Mouse (Mus musculus) testis, adult 2 months (tissue): ENCODE measurements around the gene 2200002D01Rik. TPM values are rescaled to one million over a fixed set of nuclear protein-coding genes. Genes with fewer than 3 reads are reported as not detected.
"Not testable (repeated sequence)": the region's sequence is repeated elsewhere in the genome, so short reads cannot be mapped to it uniquely, and the experiment has no call there.

Experiments
- H3K27ac ChIP-seq: fragments of 200-500 bp; 2 replicates; pipeline ENCODE4 v1.5.1; 2012; ENCODE audit warnings: low read depth, low read length; ENCODE audit not compliant: control insufficient read depth, insufficient read depth
- H3K27me3 ChIP-seq: fragments of 200-500 bp; 2 replicates; pipeline ENCODE4 v1.6.1; 2012; ENCODE audit warnings: mild to moderate bottlenecking, low read length, moderate library complexity; ENCODE audit not compliant: control insufficient read depth, insufficient read depth
- H3K36me3 ChIP-seq: fragments of 200-500 bp; 2 replicates; pipeline ENCODE4 v1.6.1; 2012; ENCODE audit warnings: mild to moderate bottlenecking, low read length; ENCODE audit not compliant: control insufficient read depth, insufficient read depth
- H3K4me1 ChIP-seq: fragments of 200-500 bp; 2 replicates; pipeline ENCODE4 v1.6.1; 2012; ENCODE audit warnings: low read length; ENCODE audit not compliant: control insufficient read depth, insufficient read depth
- H3K4me3 ChIP-seq: fragments of 200-500 bp; 2 replicates; pipeline ENCODE4 v1.5.1; 2012; ENCODE audit warnings: low read depth, mild to moderate bottlenecking, low read length, moderate library complexity, mixed read lengths; ENCODE audit not compliant: control insufficient read depth
- CTCF ChIP-seq: fragments of 200-500 bp; IDR thresholded peaks from 2 replicates; pipeline ENCODE4 v1.5.1; 2012; ENCODE audit warnings: low read depth, mild to moderate bottlenecking, inconsistent platforms, low read length, moderate library complexity; ENCODE audit not compliant: control insufficient read depth, insufficient read depth, insufficient replicate concordance
- POLR2A ChIP-seq: fragments of 200-500 bp; IDR thresholded peaks from 2 replicates; pipeline ENCODE4 v1.6.1; 2012; ENCODE audit warnings: low read depth, mild to moderate bottlenecking, inconsistent platforms, low read length, moderate library complexity; ENCODE audit not compliant: control insufficient read depth
- polyA plus RNA-seq: library from polyadenylated mRNA; depleted of rRNA; stranded (reverse); fragments of >200 nt; gene quantifications from 2 replicates; pipeline ENCODE4 v1.2.3, GENCODE M21; 2012

2200002D01Rik gene
- polyA plus RNA-seq, 1 experiment = 0.15 TPM

- Histone ChIP-seq H3K36me3 (no peaks in the 10 kb centered on the region), H3K27me3 (no peaks in the 10 kb centered on the region), H3K4me3 (no peak overlapping the region), H3K4me1 (peaks cover 16% of the 10 kb centered on the region), H3K27ac (no peak overlapping the region)
- no peak for TF ChIP-seq POLR2A
- no peak for TF ChIP-seq CTCF
Observed at GRCm38 (mm10) chr7:29246619-29247313, 1.5 kb downstream of the 2200002D01Rik start.

- Histone ChIP-seq H3K4me3 (no peak overlapping the region), H3K27ac (no peak overlapping the region), H3K4me1 (peaks cover 16% of the 10 kb centered on the region), H3K36me3 (no peaks in the 10 kb centered on the region), H3K27me3 (no peaks in the 10 kb centered on the region)
- no peak for TF ChIP-seq CTCF
- TF ChIP-seq POLR2A = no peak
Observed at GRCm38 (mm10) chr7:29246015-29246414, 2.3 kb downstream of the 2200002D01Rik start.

- Histone ChIP-seq H3K27ac (no peak overlapping the region), H3K36me3 (no peaks in the 10 kb centered on the region), H3K27me3 (no peaks in the 10 kb centered on the region), H3K4me3 (no peak overlapping the region), H3K4me1 (peaks cover 16% of the 10 kb centered on the region)
- TF ChIP-seq POLR2A = no peak
- TF ChIP-seq CTCF = peak; percentile 53; the same call in 1 of the 2 replicates
Observed at GRCm38 (mm10) chr7:29244732-29245416, 3.4 kb downstream of the 2200002D01Rik start.

DNA sequence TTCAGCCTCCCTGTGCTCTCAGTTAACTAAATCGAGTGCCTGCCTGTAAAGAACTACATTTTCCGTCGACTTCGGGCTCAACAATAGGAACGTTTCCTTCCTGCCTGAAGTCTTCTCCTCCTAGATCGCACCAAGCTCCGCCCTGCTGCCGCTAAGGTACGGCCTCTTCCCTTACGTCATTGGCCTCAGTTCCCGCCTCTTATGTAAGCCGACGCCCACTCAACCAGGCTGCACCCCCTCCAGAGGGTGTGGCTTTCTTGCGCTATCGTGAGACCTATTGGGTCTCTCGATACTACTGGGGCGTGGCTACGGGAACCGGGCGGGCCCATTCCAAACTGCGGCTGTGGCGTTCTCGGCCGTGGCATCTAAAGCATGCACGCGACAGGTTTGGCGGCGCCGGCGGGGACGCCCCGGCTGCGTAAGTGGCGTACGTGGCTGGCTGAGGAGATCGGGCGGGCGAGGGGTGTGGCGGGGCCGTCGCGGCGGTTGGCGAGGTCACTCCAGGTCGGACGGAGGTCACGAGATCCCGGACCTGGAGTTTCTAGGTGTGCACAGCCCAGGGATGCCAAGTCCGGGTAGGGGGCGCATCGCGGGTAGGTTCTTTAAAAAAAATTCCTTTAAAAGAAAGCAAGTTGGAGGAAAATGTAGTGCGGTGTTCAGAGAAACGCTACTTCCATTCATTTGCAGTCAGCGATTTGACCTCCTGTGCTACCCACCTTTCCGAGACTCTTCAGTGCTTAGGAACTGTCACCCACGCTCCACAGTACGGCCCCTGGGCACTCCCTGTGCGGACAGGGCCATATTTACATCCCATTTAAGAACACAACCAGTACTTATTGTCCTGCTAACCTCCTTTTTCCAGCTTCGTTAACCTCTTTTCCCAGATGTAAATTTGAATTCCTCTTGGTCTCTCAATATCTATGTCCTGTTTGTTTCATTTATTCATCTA is 10.0 kb downstream of the 2200002D01Rik start, which contains the start of gene Yif1b:
Gene Yif1b (plus strand): TSS at position 311 of the 949 bp plus-strand sequence.
- TF ChIP-seq POLR2A (peak; percentile 77), CTCF (0 out of 2 replicates have a peak, but pooled peaks have one; percentile 6)

DNA sequence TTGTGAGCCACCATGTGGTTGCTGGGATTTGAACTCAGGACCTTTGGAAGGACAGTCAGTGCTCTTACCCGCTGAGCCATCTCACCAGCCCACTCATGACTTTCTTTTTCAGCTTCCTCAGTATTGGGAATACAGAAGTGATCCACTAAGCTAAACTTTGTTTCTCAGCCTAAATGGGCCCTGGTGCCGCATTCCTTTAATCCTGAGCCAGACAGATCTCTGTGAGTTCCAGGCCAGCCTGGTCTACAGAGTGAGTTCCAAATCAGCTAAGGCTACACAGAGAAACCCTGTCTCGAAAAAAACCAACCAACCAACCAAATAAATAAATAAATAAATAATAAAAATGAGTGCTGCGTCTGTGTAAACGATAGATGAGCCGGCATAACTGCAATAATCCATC is 10.7 kb downstream of the 2200002D01Rik start:
- not testable (repeated sequence) for H3K36me3 ChIP-seq, H3K27me3 ChIP-seq, H3K4me1 ChIP-seq
- peak overlapping the region; percentile 81 for H3K27ac ChIP-seq
- H3K4me3 ChIP-seq = peak overlapping the region; percentile 97

More for the DNA sequence above, 10.0 kb downstream of the 2200002D01Rik start, which contains the start of gene Yif1b:
- Histone ChIP-seq H3K4me3 (peak within 1 kb of the TSS; percentile 97), H3K27ac (peak within 1 kb of the TSS; percentile 81), H3K4me1 (peaks cover 6% of the 10 kb centered on the region), H3K27me3 (no peaks in the 10 kb centered on the region), H3K36me3 (no peaks in the 10 kb centered on the region)

DNA sequence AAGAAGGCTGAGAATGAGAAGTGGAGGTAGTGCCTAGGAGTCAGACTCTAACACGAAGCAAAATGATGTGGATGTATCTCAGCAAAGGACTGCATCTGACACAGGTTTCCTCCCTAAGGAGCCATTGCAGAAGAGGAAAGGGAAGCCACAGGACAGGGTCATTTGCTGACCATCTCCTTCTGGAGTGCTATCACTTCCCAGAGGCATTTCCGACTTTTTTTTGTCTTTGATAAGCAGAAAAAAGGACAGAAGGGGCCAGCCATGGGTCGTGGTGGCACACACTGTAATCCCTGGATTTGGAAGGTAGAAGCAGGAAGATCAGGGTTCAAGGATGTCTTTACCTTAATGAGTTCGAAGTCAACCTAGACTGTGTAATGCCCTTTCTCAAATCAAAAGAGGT is 11.7 kb downstream of the 2200002D01Rik start:
- Histone ChIP-seq H3K4me3 (no peak overlapping the region), H3K27me3 (no peaks in the 10 kb centered on the region), H3K36me3 (no peaks in the 10 kb centered on the region), H3K4me1 (peaks cover 6% of the 10 kb centered on the region), H3K27ac (no peak overlapping the region)
- TF ChIP-seq CTCF = no peak
- no peak for TF ChIP-seq POLR2A

DNA sequence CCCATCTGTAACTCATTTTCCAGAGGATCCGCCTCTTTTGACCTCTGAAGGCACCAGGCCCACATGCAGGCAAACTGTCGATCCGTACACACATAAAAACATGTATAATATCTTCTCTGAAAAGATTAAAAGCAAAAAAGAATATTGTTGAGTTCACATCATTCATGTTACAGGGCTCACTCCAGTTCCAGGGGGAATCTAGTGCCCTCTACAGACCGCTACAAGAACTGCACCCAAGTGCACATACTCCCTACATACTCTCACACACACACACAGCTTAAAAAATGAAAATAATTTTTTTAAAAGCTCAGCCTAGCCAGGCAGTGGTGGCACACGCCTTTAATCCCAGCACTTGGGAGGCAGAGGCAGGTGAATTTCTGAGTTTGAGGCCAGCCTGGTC is 13.6 kb downstream of the 2200002D01Rik start:
- H3K27me3 ChIP-seq = no peaks in the 10 kb centered on the region

More for the DNA sequence above, 13.6 kb downstream of the 2200002D01Rik start:
- Histone ChIP-seq H3K36me3 (no peaks in the 10 kb centered on the region), H3K4me3 (no peak overlapping the region), H3K4me1 (peaks cover 6% of the 10 kb centered on the region), H3K27ac (no peak overlapping the region)
- TF ChIP-seq POLR2A (no peak), CTCF (no peak)
